8 mouse cellular contexts compared by ENCODE assay signal in the genomic region with DNA sequence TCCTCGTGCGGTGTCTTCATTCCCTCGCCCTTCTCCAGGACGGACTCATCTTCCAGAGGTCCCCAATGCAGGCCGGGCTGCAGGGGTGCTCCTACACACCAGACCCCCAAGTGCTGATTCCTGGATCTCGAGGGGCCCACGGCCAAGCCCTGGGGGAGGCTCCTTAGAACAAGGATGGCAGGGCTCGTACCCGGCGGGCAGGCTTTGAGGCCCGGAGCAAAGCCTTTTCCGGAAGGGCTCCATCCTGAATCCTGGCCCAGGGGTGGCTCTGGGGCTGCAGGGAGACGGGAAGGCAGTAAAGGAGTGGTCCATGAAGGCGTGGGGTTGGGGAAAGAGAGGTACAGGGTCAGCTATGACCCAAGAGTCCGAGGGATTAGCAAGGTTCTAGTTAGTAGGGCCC. TPM values are rescaled to one million over a fixed set of nuclear protein-coding genes. Genes with fewer than 3 reads are reported as not detected.
A peak's percentile ranks its signal among the peaks of the same experiment; 100 is the strongest.
DNase-seq lines count a peak whose midpoint lies in the region; ATAC-seq and TF ChIP-seq lines count a peak whose summit lies in the region.

No protein-coding gene starts in this region.

- no peak for DNase-seq in cerebellum, postnatal 36 days
- DNase-seq in right cerebral cortex, postnatal 14 days, result peak; percentile 22
- no peak for DNase-seq in right cerebral cortex, adult 18-20 months
- no peak for DNase-seq in hindbrain, postnatal 0 days (ENCODE audit: low spot score)
- no peak for DNase-seq in left cerebral cortex, postnatal 10 days (ENCODE audit: extremely low spot score in 1 of 2, low spot score in 2 of 2)
- DNase-seq in urinary bladder, postnatal 14 days (ENCODE audit: low spot score), result no peak

- H3K9me3 ChIP-seq in hindbrain, postnatal 0 days (ENCODE audit: low read length), result no peaks in the 10 kb centered on the region
- H3K9me3 ChIP-seq in neural tube, embryonic 13.5 days, result no peaks in the 10 kb centered on the region

- peak overlapping the region; percentile 93 for H3K27ac ChIP-seq in hindbrain, postnatal 0 days
- peak overlapping the region; percentile 91 for H3K27ac ChIP-seq in neural tube, embryonic 13.5 days (replicated peaks)

- 4% methylated on average over 15 of the region's 15 CpGs for WGBS in hindbrain, postnatal 0 days
- 2% methylated on average over 15 of the region's 15 CpGs for WGBS in neural tube, embryonic 13.5 days

- TF ChIP-seq CTCF in hindbrain, postnatal 0 days (IDR thresholded peaks at IDR 0.05; ENCODE audit: low read depth), result no peak

- ATAC-seq in cerebellum, adult (ENCODE audit: insufficient number of reproducible peaks, low FRiP score, low TSS enrichment), result peak; percentile 24; the same call in 1 of the 2 replicates
- ATAC-seq in hindbrain, postnatal 0 days, result peak; percentile 10; the same call in 1 of the 2 replicates
- no peak for ATAC-seq in neural tube, embryonic 13.5 days (ENCODE audit: low read depth)

- H3K4me3 ChIP-seq in hindbrain, postnatal 0 days (ENCODE audit: low read length), result peak overlapping the region; percentile 89
- H3K4me3 ChIP-seq in neural tube, embryonic 13.5 days, result peak overlapping the region; percentile 93

- H3K36me3 ChIP-seq in hindbrain, postnatal 0 days (ENCODE audit: insufficient read depth, low read length), result peaks cover 43% of the 10 kb centered on the region
- peaks cover 55% of the 10 kb centered on the region for H3K36me3 ChIP-seq in neural tube, embryonic 13.5 days

- intact Hi-C loops in left cerebral cortex, postnatal 10 days (cut with DNase I), result no loop called here

- H3K4me1 ChIP-seq in hindbrain, postnatal 0 days (ENCODE audit: insufficient read depth, low read length), result no peaks in the 10 kb centered on the region
- H3K4me1 ChIP-seq in neural tube, embryonic 13.5 days (replicated peaks), result peaks cover 46% of the 10 kb centered on the region

- H3K4me2 ChIP-seq in hindbrain, postnatal 0 days (ENCODE audit: low read depth, low read length), result peak overlapping the region; percentile 99
- peak overlapping the region; percentile 100 for H3K4me2 ChIP-seq in neural tube, embryonic 13.5 days

- H3K27me3 ChIP-seq in hindbrain, postnatal 0 days (ENCODE audit: insufficient read depth, low read length), result no peaks in the 10 kb centered on the region
- H3K27me3 ChIP-seq in neural tube, embryonic 13.5 days, result no peaks in the 10 kb centered on the region

- peak overlapping the region; percentile 90 for H3K9ac ChIP-seq in hindbrain, postnatal 0 days (replicated peaks; ENCODE audit: low read length)
- H3K9ac ChIP-seq in neural tube, embryonic 13.5 days, result peak overlapping the region; percentile 98

RNA-seq across cellular contexts. Expression of a gene that starts 0.4 kb away (rescaled TPM):
- total RNA-seq in hindbrain, postnatal 0 days (2014; rRNA removed), result 25.7 and 27.8 TPM in 2 replicates
- polyA plus RNA-seq in hindbrain, postnatal 0 days (2015; fragmentation: Nextera tagmentation; extraction: Ambion mirVana), result 12.2 and 12.7 TPM in 2 replicates
- 11.3 and 12.9 TPM in 2 replicates for polyA plus RNA-seq in neural tube, embryonic 13.5 days (2015; fragmentation: Nextera tagmentation; extraction: Ambion mirVana)
- 10 to 100 TPM; 16.7 to 17.6 TPM for total RNA-seq in left cerebral cortex, postnatal 10 days (2021)

RNA-seq across cellular contexts. Expression of a gene that starts 0.5 kb away (rescaled TPM):
- 95.8 and 107 TPM in 2 replicates for total RNA-seq in hindbrain, postnatal 0 days (2014; rRNA removed)
- polyA plus RNA-seq in hindbrain, postnatal 0 days (2015; fragmentation: Nextera tagmentation; extraction: Ambion mirVana), result 81.9 and 85.1 TPM in 2 replicates
- 87.2 and 90.6 TPM in 2 replicates for polyA plus RNA-seq in neural tube, embryonic 13.5 days (2015; fragmentation: Nextera tagmentation; extraction: Ambion mirVana)
- total RNA-seq in left cerebral cortex, postnatal 10 days (2021), result 10 to 100 TPM; 80.2 to 81.5 TPM

RNA-seq across cellular contexts. Expression of a gene that starts 12.9 kb away (rescaled TPM):
- not detected in 2 replicates for total RNA-seq in hindbrain, postnatal 0 days (2014; rRNA removed)
- polyA plus RNA-seq in hindbrain, postnatal 0 days (2015; fragmentation: Nextera tagmentation; extraction: Ambion mirVana), result 0.14 TPM in 1 of 2 replicates, not detected in the other
- polyA plus RNA-seq in neural tube, embryonic 13.5 days (2015; fragmentation: Nextera tagmentation; extraction: Ambion mirVana), result 0.20 and 0.34 TPM in 2 replicates
- under 1 TPM; 0.14 to 0.19 TPM for total RNA-seq in left cerebral cortex, postnatal 10 days (2021)
